24 mouse cellular contexts compared by ENCODE assay signal in genomic region chr8:70347443-70347842, GRCm38 (mm10). TPM values are rescaled to one million over a fixed set of nuclear protein-coding genes. Genes with fewer than 3 reads are reported as not detected.
DNase-seq lines count a peak whose midpoint lies in the region; ATAC-seq and TF ChIP-seq lines count a peak whose summit lies in the region.
"Had no signal": no experiment of that assay in that cellular context is flagged by ENCODE, and none has a peak within 500 bp of the region (broad histone marks: within the 10 kb centered on the region; RNA-seq: fewer than 3 reads in every experiment).

No protein-coding gene starts in this region.

- DNase-seq in heart, postnatal 0 days (ENCODE audit: low spot score), result no peak
- no peak for DNase-seq in liver, adult 2 months (ENCODE audit: extremely low read depth, low read depth, low spot score)
- no peak for DNase-seq in liver
- no peak for DNase-seq in testis, postnatal 10 days (ENCODE audit: low spot score)
- no peak for DNase-seq in cerebellum, adult 9-10 months
- DNase-seq: adrenal gland, adult 8-10 months; adrenal gland, postnatal 25 days; cerebellum, adult 8-10 months; cerebellum, postnatal 14 days; gastrocnemius, postnatal 14 days; heart, adult 11 months; heart, postnatal 14 days; heart, postnatal 4 days had no signal

- H3K9ac ChIP-seq in heart, postnatal 0 days (replicated peaks; ENCODE audit: low read depth, low read length), result 0 out of 2 replicates have a peak overlapping the region, but pooled peaks have one; percentile 10
- H3K9ac ChIP-seq in heart, embryonic 11.5 days (ENCODE audit: low read depth, low read length), result no peak overlapping the region
- H3K9ac ChIP-seq in liver, adult 2 months (ENCODE audit: low read depth, low read length), result no peak overlapping the region
- H3K9ac ChIP-seq: forebrain, embryonic 13.5 days; heart, embryonic 12.5 days; heart, embryonic 15.5 days; hindbrain, embryonic 15.5 days; intestine, embryonic 15.5 days had no signal

- no peak for TF ChIP-seq POLR2A in liver, adult 2 months (IDR thresholded peaks at IDR 0.05; ENCODE audit: extremely low read depth, insufficient read depth, low read length)
- no peak for TF ChIP-seq POLR2A in testis, adult 2 months (IDR thresholded peaks at IDR 0.05; ENCODE audit: control insufficient read depth, low read depth, low read length)

- H3K36me3 ChIP-seq in heart, postnatal 0 days (replicated peaks; ENCODE audit: control insufficient read depth, insufficient read depth, low read length), result peaks cover 31% of the 10 kb centered on the region
- peaks cover 9% of the 10 kb centered on the region for H3K36me3 ChIP-seq in heart, embryonic 11.5 days (ENCODE audit: control insufficient read depth, insufficient read depth, low read length)
- peaks cover 8% of the 10 kb centered on the region for H3K36me3 ChIP-seq in liver, adult 2 months (ENCODE audit: control insufficient read depth, insufficient read depth, low read length)
- H3K36me3 ChIP-seq in testis, adult 2 months (ENCODE audit: control insufficient read depth, insufficient read depth, low read length), result no peaks in the 10 kb centered on the region; the same call in 1 of the 2 replicates

- H3K4me3 ChIP-seq in heart, postnatal 0 days (ENCODE audit: low read depth, low read length), result no peak overlapping the region
- H3K4me3 ChIP-seq in heart, embryonic 11.5 days (ENCODE audit: low read depth, low read length), result no peak overlapping the region
- no peak overlapping the region for H3K4me3 ChIP-seq in liver, adult 2 months (ENCODE audit: insufficient read depth, low read depth, low read length)
- H3K4me3 ChIP-seq in testis, adult 2 months (ENCODE audit: control insufficient read depth, low read depth, low read length), result peak overlapping the region; percentile 2; the same call in 1 of the 2 replicates
- H3K4me3 ChIP-seq: forebrain, embryonic 10.5 days; forebrain, embryonic 13.5 days; heart, embryonic 12.5 days; heart, embryonic 15.5 days; hindbrain, embryonic 15.5 days; intestine, embryonic 15.5 days had no signal

- no peaks in the 10 kb centered on the region for H3K9me3 ChIP-seq in heart, postnatal 0 days (replicated peaks; ENCODE audit: control insufficient read depth, low read length)
- H3K9me3 ChIP-seq in heart, embryonic 11.5 days (replicated peaks; ENCODE audit: control insufficient read depth, low read length), result no peaks in the 10 kb centered on the region
- H3K9me3 ChIP-seq: forebrain, embryonic 10.5 days; forebrain, embryonic 13.5 days; heart, embryonic 12.5 days; heart, embryonic 15.5 days; hindbrain, embryonic 15.5 days; intestine, embryonic 15.5 days had no signal

- H3K27ac ChIP-seq in heart, postnatal 0 days (ENCODE audit: low read depth), result no peak overlapping the region
- H3K27ac ChIP-seq in heart, embryonic 11.5 days (ENCODE audit: low read depth, low read length), result no peak overlapping the region
- H3K27ac ChIP-seq in liver, adult 2 months (replicated peaks; ENCODE audit: insufficient read depth, low read depth, low read length), result 0 out of 2 replicates have a peak overlapping the region, but pooled peaks have one; percentile 2
- peak overlapping the region; percentile 27; the same call in 1 of the 2 replicates for H3K27ac ChIP-seq in testis, adult 2 months (ENCODE audit: control insufficient read depth, insufficient read depth, low read depth, low read length)
- H3K27ac ChIP-seq: forebrain, embryonic 10.5 days; forebrain, embryonic 13.5 days; heart, embryonic 15.5 days; hindbrain, embryonic 15.5 days; intestine, embryonic 15.5 days had no signal

- H3K4me2 ChIP-seq in heart, postnatal 0 days (ENCODE audit: low read depth, low read length), result no peak overlapping the region
- no peak overlapping the region for H3K4me2 ChIP-seq in heart, embryonic 11.5 days
- H3K4me2 ChIP-seq: forebrain, embryonic 13.5 days; heart, embryonic 12.5 days; heart, embryonic 15.5 days; hindbrain, embryonic 15.5 days; intestine, embryonic 15.5 days had no signal

- no peak for ATAC-seq in heart, postnatal 0 days (ENCODE audit: insufficient read depth, low read depth)
- no peak for ATAC-seq in heart, embryonic 11.5 days (replicated peaks; ENCODE audit: insufficient number of reproducible peaks, low FRiP score, low TSS enrichment)
- ATAC-seq: activated CD4-positive, CD25-positive, alpha-beta regulatory T cell, adult 4 months; CD4-positive, CD25-positive, alpha-beta regulatory T cell, adult 4 months; forebrain, embryonic 13.5 days; intestine, embryonic 15.5 days had no signal

- TF ChIP-seq EP300 in heart, postnatal 0 days (IDR thresholded peaks at IDR 0.05; ENCODE audit: low read depth), result no peak

- H3K4me1 ChIP-seq in heart, postnatal 0 days (ENCODE audit: control insufficient read depth, insufficient read depth), result peaks cover 23% of the 10 kb centered on the region
- H3K4me1 ChIP-seq in heart, embryonic 11.5 days (ENCODE audit: control insufficient read depth, insufficient read depth, low read length), result peaks cover 34% of the 10 kb centered on the region
- H3K4me1 ChIP-seq in liver, adult 2 months (ENCODE audit: control insufficient read depth, insufficient read depth, low read length), result peaks cover 37% of the 10 kb centered on the region
- peaks cover 22% of the 10 kb centered on the region for H3K4me1 ChIP-seq in testis, adult 2 months (ENCODE audit: control insufficient read depth, insufficient read depth, low read length)

- 78% methylated on average over 4 of the region's 4 CpGs for WGBS in heart, postnatal 0 days
- 89% methylated on average over 4 of the region's 4 CpGs for WGBS in heart, embryonic 11.5 days (ENCODE audit: insufficient replicate concordance)
- 67% methylated on average over 4 of the region's 4 CpGs for WGBS in liver, adult 2 months

- TF ChIP-seq CTCF in heart, postnatal 0 days (IDR thresholded peaks at IDR 0.05; ENCODE audit: low read depth), result no peak
- no peak for TF ChIP-seq CTCF in liver, adult 2 months (IDR thresholded peaks at IDR 0.05; ENCODE audit: low read depth, low read length)
- no peak for TF ChIP-seq CTCF in testis, adult 2 months (IDR thresholded peaks at IDR 0.05; ENCODE audit: control insufficient read depth, insufficient read depth, insufficient replicate concordance, low read depth, low read length)

- H3K27me3 ChIP-seq in heart, postnatal 0 days (ENCODE audit: control insufficient read depth, insufficient read depth, low read length), result no peaks in the 10 kb centered on the region
- no peaks in the 10 kb centered on the region for H3K27me3 ChIP-seq in heart, embryonic 11.5 days (ENCODE audit: control insufficient read depth, insufficient read depth, low read length)
- H3K27me3 ChIP-seq in liver, adult 2 months (ENCODE audit: control insufficient read depth, insufficient read depth, low read length), result no peaks in the 10 kb centered on the region
- H3K27me3 ChIP-seq in testis, adult 2 months (ENCODE audit: control insufficient read depth, insufficient read depth, low read length), result no peaks in the 10 kb centered on the region
- H3K27me3 ChIP-seq: forebrain, embryonic 13.5 days; heart, embryonic 12.5 days; heart, embryonic 15.5 days; hindbrain, embryonic 15.5 days; intestine, embryonic 15.5 days had no signal

- peaks cover 68% of the 10 kb centered on the region for H3K79me2 ChIP-seq in liver, adult 2 months (ENCODE audit: control insufficient read depth, insufficient read depth, low read length)

RNA-seq across cellular contexts. Expression of gene Upf1, which starts 5.6 kb away (rescaled TPM):
- 16.5 and 26.3 TPM in 2 replicates for total RNA-seq in heart, postnatal 0 days (2014; rRNA removed; ENCODE audit: low replicate concordance)
- 7.0 and 7.5 TPM in 2 replicates for polyA plus RNA-seq in heart, postnatal 0 days (2015; fragmentation: Nextera tagmentation; extraction: Ambion mirVana)
- polyA plus RNA-seq in heart, embryonic 11.5 days (2014; fragmentation: Nextera tagmentation; extraction: Ambion mirVana), result 14.0 and 17.2 TPM in 2 replicates
- 19.0 and 26.3 TPM in 2 replicates for total RNA-seq in liver, adult 2 months (2014; rRNA removed)
- polyA plus RNA-seq in liver, adult 2 months (2012; rRNA removed), result 20.3 and 22.3 TPM in 2 replicates
- polyA plus RNA-seq in testis, adult 2 months (2012; rRNA removed), result 33.3 and 35.4 TPM in 2 replicates

RNA-seq across cellular contexts. Expression of gene Gdf1, which starts 17.8 kb away (rescaled TPM):
- total RNA-seq in heart, postnatal 0 days (2014; rRNA removed; ENCODE audit: low replicate concordance), result not detected in 2 replicates
- polyA plus RNA-seq in heart, postnatal 0 days (2015; fragmentation: Nextera tagmentation; extraction: Ambion mirVana), result 0.18 and 0.20 TPM in 2 replicates
- polyA plus RNA-seq in heart, embryonic 11.5 days (2014; fragmentation: Nextera tagmentation; extraction: Ambion mirVana), result 1.7 and 1.9 TPM in 2 replicates
- not detected in 2 replicates for total RNA-seq in liver, adult 2 months (2014; rRNA removed)
- not detected in 2 replicates for polyA plus RNA-seq in liver, adult 2 months (2012; rRNA removed)
- polyA plus RNA-seq in testis, adult 2 months (2012; rRNA removed), result 0.20 and 0.24 TPM in 2 replicates
- total RNA-seq: adrenal gland, postnatal 25 days; heart, postnatal 14 days had no signal
- polyA plus RNA-seq: embryonic facial prominence, embryonic 14.5 days had no signal

RNA-seq across cellular contexts. Expression of gene Comp, which starts 25.9 kb away (rescaled TPM):
- total RNA-seq in heart, postnatal 0 days (2014; rRNA removed; ENCODE audit: low replicate concordance), result 3.2 and 9.8 TPM in 2 replicates
- polyA plus RNA-seq in heart, postnatal 0 days (2015; fragmentation: Nextera tagmentation; extraction: Ambion mirVana), result 4.2 and 4.4 TPM in 2 replicates
- 1.1 and 2.2 TPM in 2 replicates for polyA plus RNA-seq in heart, embryonic 11.5 days (2014; fragmentation: Nextera tagmentation; extraction: Ambion mirVana)
- total RNA-seq in liver, adult 2 months (2014; rRNA removed), result not detected in 2 replicates
- 0.24 TPM in 1 of 2 replicates, not detected in the other for polyA plus RNA-seq in liver, adult 2 months (2012; rRNA removed)
- polyA plus RNA-seq in testis, adult 2 months (2012; rRNA removed), result 409 and 456 TPM in 2 replicates

RNA-seq across cellular contexts. Expression of gene Cers1, which starts 31.9 kb away (rescaled TPM):
- 0.80 TPM in 1 of 2 replicates, not detected in the other for total RNA-seq in heart, postnatal 0 days (2014; rRNA removed; ENCODE audit: low replicate concordance)
- polyA plus RNA-seq in heart, postnatal 0 days (2015; fragmentation: Nextera tagmentation; extraction: Ambion mirVana), result 0.27 and 0.59 TPM in 2 replicates
- 1.4 and 1.5 TPM in 2 replicates for polyA plus RNA-seq in heart, embryonic 11.5 days (2014; fragmentation: Nextera tagmentation; extraction: Ambion mirVana)
- not detected in 2 replicates for total RNA-seq in liver, adult 2 months (2014; rRNA removed)
- 0.04 TPM in 2 replicates for polyA plus RNA-seq in liver, adult 2 months (2012; rRNA removed)
- 0.43 and 0.48 TPM in 2 replicates for polyA plus RNA-seq in testis, adult 2 months (2012; rRNA removed)
- polyA plus RNA-seq: activated CD4-positive, CD25-positive, alpha-beta regulatory T cell, adult 4 months; CD4-positive, CD25-positive, alpha-beta regulatory T cell, adult 4 months had no signal

RNA-seq across cellular contexts. Expression of gene Cope, which starts 45.1 kb away (rescaled TPM):
- 154 and 193 TPM in 2 replicates for total RNA-seq in heart, postnatal 0 days (2014; rRNA removed; ENCODE audit: low replicate concordance)
- 294 and 295 TPM in 2 replicates for polyA plus RNA-seq in heart, postnatal 0 days (2015; fragmentation: Nextera tagmentation; extraction: Ambion mirVana)
- 307 and 329 TPM in 2 replicates for polyA plus RNA-seq in heart, embryonic 11.5 days (2014; fragmentation: Nextera tagmentation; extraction: Ambion mirVana)
- 169 and 197 TPM in 2 replicates for total RNA-seq in liver, adult 2 months (2014; rRNA removed)
- polyA plus RNA-seq in liver, adult 2 months (2012; rRNA removed), result 327 and 394 TPM in 2 replicates
- 102 and 115 TPM in 2 replicates for polyA plus RNA-seq in testis, adult 2 months (2012; rRNA removed)

Comparison
In these comparisons a context has a peak if more than half of its experiments do, and no peak if none do; other contexts are left out.
1. H3K27ac ChIP-seq: peak in liver, adult 2 months (single experiment) and testis, adult 2 months (single experiment); none in heart, postnatal 0 days (single experiment) and heart, embryonic 11.5 days (single experiment).
2. RNA of gene Comp, which starts 25.9 kb away (polyA plus RNA-seq): 409 to 456 TPM in testis, adult 2 months; 4.2 to 4.4 TPM in heart, postnatal 0 days, 1.1 to 2.2 TPM in heart, embryonic 11.5 days and 0.24 TPM in liver, adult 2 months; every median in the first group is over 10 times any median in the second.